Mouse (Mus musculus): ENCODE measurements around the gene Dph2. TPM values are rescaled to one million over a fixed set of nuclear protein-coding genes. Genes with fewer than 3 reads are reported as not detected.
A peak's percentile ranks its signal among the peaks of the same experiment; 100 is the strongest.

Gene Dph2
- total RNA-seq, 2 experiments from 2014 or later: 9.1 to 11.4 TPM

DNA sequence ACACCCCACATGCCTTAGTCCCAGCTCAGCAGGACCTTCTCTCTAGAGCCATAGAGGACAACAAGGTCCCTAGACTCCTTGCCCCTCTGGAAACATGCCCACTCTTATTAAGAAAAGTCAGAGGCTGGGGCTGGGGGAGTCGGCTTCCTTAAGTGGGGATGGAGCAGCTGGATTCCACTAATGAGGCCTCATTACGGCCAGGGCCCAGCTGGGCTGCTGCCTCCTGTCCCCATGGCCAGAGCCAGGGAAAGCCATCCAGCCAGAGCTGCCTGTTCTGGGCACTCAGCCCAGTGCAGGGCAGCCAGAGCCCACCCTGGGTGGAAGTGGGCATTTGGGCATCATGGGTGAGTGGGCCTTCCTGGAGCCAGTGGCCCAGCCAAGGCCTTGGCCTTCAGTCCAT, 44.8 kb downstream of the Dph2 start:
- DNase-seq (ENCODE audit: extremely low spot score in 1 of 2, low spot score in 2 of 2): peak in 1 of 2 experiments; percentile 51
- no peak for TF ChIP-seq CTCF (IDR thresholded peaks at IDR 0.05)
- no peak overlapping the region for H3K4me3 ChIP-seq
- intact Hi-C loops (cut with DNase I): no loop called here
- no peak overlapping the region for H3K27ac ChIP-seq

DNA sequence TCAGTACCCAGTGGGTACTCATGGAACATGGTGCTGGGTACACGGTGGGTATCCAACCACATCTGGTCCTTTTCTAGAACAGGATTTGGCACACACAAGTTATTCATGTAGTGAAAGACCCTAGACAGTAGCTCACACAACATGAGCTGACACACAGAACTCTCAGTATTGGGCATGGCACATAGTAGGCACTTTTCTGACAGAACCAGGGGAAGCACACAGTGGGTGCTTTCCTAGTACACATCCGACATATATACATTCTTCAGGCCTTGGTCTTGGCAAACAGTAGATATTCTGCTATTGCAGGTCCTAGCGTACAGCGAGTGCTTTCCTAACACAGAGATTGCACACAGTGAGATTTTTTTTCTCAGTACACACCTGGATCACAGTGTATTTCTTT, 45.6 kb downstream of the Dph2 start:
- DNase-seq (ENCODE audit: extremely low spot score in 1 of 2, low spot score in 2 of 2): no peak
- Histone ChIP-seq H3K4me3 (no peak overlapping the region), H3K27ac (no peak overlapping the region)
- no peak for TF ChIP-seq CTCF (IDR thresholded peaks at IDR 0.05)
- intact Hi-C loops (cut with DNase I): no loop called here

DNA sequence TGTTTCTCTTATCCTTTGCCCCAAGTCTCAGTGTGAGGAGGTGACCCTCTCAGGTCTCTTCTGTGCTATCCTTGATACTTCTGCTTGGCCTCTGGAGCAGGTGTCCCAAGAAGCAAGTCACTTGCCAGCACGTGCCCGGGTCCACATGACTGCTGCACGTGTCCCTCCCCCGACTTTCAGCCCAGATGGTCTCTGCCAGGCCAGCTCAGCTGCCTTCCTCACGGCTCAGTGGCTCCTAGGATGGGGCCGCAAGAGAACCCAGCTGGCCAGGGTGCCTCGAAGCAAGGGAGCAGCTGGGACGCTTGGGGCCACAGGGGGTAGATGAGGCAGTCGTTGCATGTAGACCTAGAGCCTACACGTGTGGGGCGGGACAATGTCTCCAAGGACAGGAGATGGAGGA, 46.5 kb downstream of the Dph2 start:
- no peak overlapping the region for H3K27ac ChIP-seq
- intact Hi-C loops (cut with DNase I): no loop called here
- no peak overlapping the region for H3K4me3 ChIP-seq
- DNase-seq (ENCODE audit: extremely low spot score in 1 of 2, low spot score in 2 of 2): no peak
- TF ChIP-seq CTCF (IDR thresholded peaks at IDR 0.05): no peak

DNA sequence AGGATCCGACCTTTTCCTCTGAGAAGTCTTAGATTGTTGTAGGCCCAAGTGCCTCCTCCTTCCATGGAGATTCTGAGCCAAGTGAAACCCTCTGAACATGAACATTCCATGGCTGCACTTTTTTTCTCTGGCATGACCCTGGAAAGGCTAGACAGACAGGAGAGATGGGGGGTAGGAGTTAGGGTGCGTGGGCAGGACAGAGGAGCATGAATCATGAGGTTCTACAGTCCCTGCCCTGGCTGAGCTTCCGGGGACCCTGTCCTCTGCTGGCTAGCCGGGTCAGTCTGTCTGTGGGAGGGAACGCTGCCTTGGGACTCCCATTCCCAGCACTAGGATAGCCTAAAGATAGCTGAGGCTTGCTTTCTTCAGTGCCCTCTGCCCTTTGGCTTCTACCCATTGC, 47.4 kb downstream of the Dph2 start:
- no peak for TF ChIP-seq CTCF (IDR thresholded peaks at IDR 0.05)
- no peak for DNase-seq (ENCODE audit: extremely low spot score in 1 of 2, low spot score in 2 of 2)
- intact Hi-C loops (cut with DNase I): no loop called here
- H3K27ac ChIP-seq: no peak overlapping the region
- H3K4me3 ChIP-seq: no peak overlapping the region

DNA sequence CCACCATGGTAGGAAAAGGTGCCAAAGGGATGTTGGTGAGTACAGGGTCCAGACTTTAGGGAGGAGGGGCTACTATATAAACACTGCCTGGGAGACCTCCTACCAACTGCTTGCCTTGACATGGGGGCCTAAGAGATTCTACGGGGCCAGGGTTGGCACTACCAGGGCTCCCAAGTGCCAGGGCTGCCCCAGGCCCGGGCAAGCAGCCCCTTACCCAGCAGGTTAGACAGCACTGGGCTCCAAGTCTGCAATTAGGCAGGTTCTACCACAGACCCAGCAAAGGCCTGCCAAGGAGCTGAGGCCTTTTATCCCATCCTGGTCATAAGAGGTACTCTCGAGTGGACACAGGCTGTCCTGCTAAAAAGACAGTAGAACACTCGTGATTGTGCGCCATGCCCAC, 48.7 kb downstream of the Dph2 start:
- no peak for TF ChIP-seq CTCF (IDR thresholded peaks at IDR 0.05)
- DNase-seq (ENCODE audit: extremely low spot score in 1 of 2, low spot score in 2 of 2): no peak
- intact Hi-C loops (cut with DNase I): no loop called here
- no peak overlapping the region for H3K27ac ChIP-seq
- H3K4me3 ChIP-seq: no peak overlapping the region

DNA sequence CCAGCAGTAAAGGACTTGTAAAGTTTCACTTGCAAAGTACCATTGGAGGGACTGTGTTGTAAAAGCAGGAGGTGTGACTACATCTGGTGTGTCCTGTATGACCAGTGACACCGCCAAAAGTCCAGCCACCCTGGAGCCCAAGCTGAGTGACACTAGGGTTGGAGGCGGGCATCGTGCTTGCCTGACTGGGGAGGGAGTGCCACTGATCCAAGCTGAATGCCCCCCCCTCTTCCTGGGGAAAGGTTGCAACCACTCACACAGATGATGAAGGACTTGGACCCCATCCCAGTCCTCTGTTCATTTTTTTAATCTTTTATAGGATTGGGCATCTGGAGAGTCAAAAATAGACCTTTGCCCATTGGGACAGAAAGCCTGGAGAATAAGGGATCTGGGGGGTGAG, 50.3 kb downstream of the Dph2 start:
- no peak for TF ChIP-seq CTCF (IDR thresholded peaks at IDR 0.05)
- intact Hi-C loops (cut with DNase I): no loop called here
- Histone ChIP-seq H3K4me3 (no peak overlapping the region), H3K27ac (no peak overlapping the region)
- no peak for DNase-seq (ENCODE audit: extremely low spot score in 1 of 2, low spot score in 2 of 2)

DNA sequence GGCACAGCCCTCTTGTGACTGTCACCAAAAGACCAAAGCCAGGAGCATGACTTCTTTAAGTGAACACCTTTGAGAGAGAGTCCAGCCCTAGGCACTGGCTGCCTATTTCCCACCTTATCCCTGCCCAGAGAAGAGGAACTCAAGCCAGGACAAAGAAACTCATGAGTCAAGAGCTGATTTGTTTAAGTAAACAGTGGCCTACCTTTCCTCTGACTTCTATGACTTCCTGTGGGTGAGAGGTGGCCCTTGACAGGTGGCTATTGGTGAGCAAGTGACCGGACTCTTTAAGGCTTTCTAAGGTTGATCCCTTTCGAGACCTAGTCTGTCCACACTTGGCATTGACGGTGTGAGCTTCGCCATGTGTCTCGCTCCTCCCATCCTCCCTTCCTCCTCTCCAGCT, 51.0 kb downstream of the Dph2 start:
- no peak for TF ChIP-seq CTCF (IDR thresholded peaks at IDR 0.05)
- intact Hi-C loops (cut with DNase I): no loop called here
- no peak overlapping the region for H3K27ac ChIP-seq
- no peak for DNase-seq (ENCODE audit: extremely low spot score in 1 of 2, low spot score in 2 of 2)
- H3K4me3 ChIP-seq: no peak overlapping the region

DNA sequence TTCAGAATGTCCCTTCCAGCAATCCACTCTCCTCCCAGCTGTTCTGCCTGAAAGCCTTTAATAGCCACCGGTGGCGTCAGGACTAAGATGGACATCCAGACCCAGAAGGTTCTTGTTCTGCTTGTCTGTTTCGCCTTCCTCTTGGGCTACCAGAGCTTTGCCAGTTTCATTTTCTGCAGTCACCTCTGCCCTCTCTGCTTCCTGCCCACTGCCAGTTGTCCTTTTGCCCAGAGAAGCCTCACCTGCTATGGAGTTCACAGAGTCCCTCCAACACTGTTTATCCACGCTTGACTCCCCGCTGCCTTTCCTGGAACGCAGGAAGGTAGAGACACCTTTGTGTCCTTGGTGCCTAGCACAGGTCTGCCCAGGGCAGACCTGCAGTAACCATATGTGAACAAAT, 52.5 kb downstream of the Dph2 start:
- intact Hi-C loops (cut with DNase I): no loop called here
- Histone ChIP-seq H3K27ac (no peak overlapping the region), H3K4me3 (no peak overlapping the region)
- DNase-seq (ENCODE audit: extremely low spot score in 1 of 2, low spot score in 2 of 2): no peak
- no peak for TF ChIP-seq CTCF (IDR thresholded peaks at IDR 0.05)

Other genes with a start within 250 kb of the Dph2 start
- gene Dmap1, start 209.8 kb downstream of the Dph2 start, total RNA-seq (2021): 10 to 100 TPM; 37.3 to 42.0 TPM
- not detected for gene Gm12845, start 167.6 kb downstream of the Dph2 start, total RNA-seq (2021)
- gene Klf17, start 126.4 kb downstream of the Dph2 start, total RNA-seq (2021): not detected
- gene Slc6a9, start 57.5 kb downstream of the Dph2 start, total RNA-seq (2021): 10 to 100 TPM; 34.2 to 35.4 TPM
- 1 to 10 TPM in 1 of 2 experiments, under 1 TPM in 1; 0.94 to 1.4 TPM for gene Ccdc24, start 19.5 kb downstream of the Dph2 start, total RNA-seq (2021)
- gene B4galt2, start 8.5 kb downstream of the Dph2 start, total RNA-seq (2021): 10 to 100 TPM; 86.7 to 90.6 TPM
- gene Atp6v0b, start 4.7 kb downstream of the Dph2 start, total RNA-seq (2021): 100 to 1,000 TPM; 430 to 462 TPM
- gene Ipo13, start 23.0 kb upstream of the Dph2 start, total RNA-seq (2021): 100 to 1,000 TPM; 115 to 123 TPM
- gene Artn, start 37.7 kb upstream of the Dph2 start, total RNA-seq (2021): 1 to 10 TPM; 3.6 to 3.9 TPM
- gene St3gal3, start 242.9 kb upstream of the Dph2 start, total RNA-seq (2021): 10 to 100 TPM; 46.0 to 47.4 TPM